Mouse (Mus musculus) kidney, postnatal 14 days (tissue): Measurements from ENCODE around the gene Edrf1.
A peak's percentile ranks its signal among the peaks of the same experiment; 100 is the strongest.
"Not testable (repeated sequence)": the region's sequence is repeated elsewhere in the genome, so short reads cannot be mapped to it uniquely, and the experiment has no call there.

Source experiments
- DNase-seq: peaks from one replicate; pipeline ENCODE4 v3.0.0; 2022; ENCODE audit warnings: mixed read lengths

Gene Edrf1

GRCm38 (mm10) chr7:133662467-133662866 lies 25.1 kb downstream of the Edrf1 start:
- no peak for DNase-seq

- peak; percentile 16 for DNase-seq
Observed at GRCm38 (mm10) chr7:133669071-133669470, 31.7 kb downstream of the Edrf1 start.

- no peak for DNase-seq
Observed at GRCm38 (mm10) chr7:133669946-133670345, 32.6 kb downstream of the Edrf1 start.

- DNase-seq = no peak
Observed at GRCm38 (mm10) chr7:133670846-133671245, 33.5 kb downstream of the Edrf1 start.

GRCm38 (mm10) chr7:133676002-133676401 lies 38.7 kb downstream of the Edrf1 start:
- DNase-seq = no peak

GRCm38 (mm10) chr7:133678716-133679115 lies 41.4 kb downstream of the Edrf1 start:
- DNase-seq = no peak

- no peak for DNase-seq
Observed at GRCm38 (mm10) chr7:133679439-133679838, 42.1 kb downstream of the Edrf1 start.

GRCm38 (mm10) chr7:133679961-133680360 lies 42.6 kb downstream of the Edrf1 start, which contains the start of gene Mmp21:
Mmp21 (minus strand) TSS chr7:133680061.
- DNase-seq = no peak

- DNase-seq = no peak
Observed at GRCm38 (mm10) chr7:133683626-133684025, 46.3 kb downstream of the Edrf1 start.

- DNase-seq = no peak
Observed at GRCm38 (mm10) chr7:133684110-133684509, 46.8 kb downstream of the Edrf1 start.

- no peak for DNase-seq
Observed at GRCm38 (mm10) chr7:133684701-133685100, 47.4 kb downstream of the Edrf1 start.

GRCm38 (mm10) chr7:133685644-133686043 lies 48.3 kb downstream of the Edrf1 start:
- not testable (repeated sequence) for DNase-seq

GRCm38 (mm10) chr7:133698021-133698709 lies 60.8 kb downstream of the Edrf1 start:
- DNase-seq = no peak

GRCm38 (mm10) chr7:133699885-133700284 lies 62.5 kb downstream of the Edrf1 start:
- DNase-seq = no peak

- DNase-seq = no peak
Observed at GRCm38 (mm10) chr7:133701366-133701765, 64.0 kb downstream of the Edrf1 start.

- no peak for DNase-seq
Observed at GRCm38 (mm10) chr7:133702333-133702732, 65.0 kb downstream of the Edrf1 start.

GRCm38 (mm10) chr7:133703906-133704305 lies 66.6 kb downstream of the Edrf1 start:
- DNase-seq = no peak

GRCm38 (mm10) chr7:133707301-133707700 lies 70.0 kb downstream of the Edrf1 start:
- no peak for DNase-seq

- no peak for DNase-seq
Observed at GRCm38 (mm10) chr7:133715387-133715786, 78.0 kb downstream of the Edrf1 start.

GRCm38 (mm10) chr7:133718580-133718979 lies 81.2 kb downstream of the Edrf1 start:
- no peak for DNase-seq

GRCm38 (mm10) chr7:133720616-133721015 lies 83.3 kb downstream of the Edrf1 start:
- no peak for DNase-seq
